Mouse (Mus musculus): ENCODE data around the gene Ddr2. TPM values are rescaled to one million over a fixed set of nuclear protein-coding genes. Genes with fewer than 3 reads are reported as not detected.
"Not testable (repeated sequence)": the region's sequence is repeated elsewhere in the genome, so short reads cannot be mapped to it uniquely, and the experiment has no call there.

Ddr2 gene
- polyA plus RNA-seq, 1 experiment from 2014 or later: 29.5 TPM

DNA sequence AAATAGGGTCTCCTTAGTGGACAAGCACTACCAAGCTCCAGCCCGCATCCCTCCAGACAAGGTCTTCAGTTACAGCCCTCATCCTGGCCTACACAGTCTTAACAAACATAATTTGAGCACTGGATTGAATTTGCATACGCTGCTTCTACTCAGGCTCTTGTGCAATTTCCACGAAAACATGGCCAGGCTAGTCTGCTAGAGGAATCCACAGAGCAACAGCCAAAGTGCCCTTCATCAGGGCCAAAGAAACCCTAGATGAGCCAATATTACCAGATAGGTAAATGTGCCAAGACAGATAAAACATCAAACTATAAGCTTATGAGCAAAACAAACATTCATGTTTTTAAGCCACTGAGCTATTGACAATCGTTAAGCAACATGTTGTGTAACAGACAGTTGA is 75.6 kb downstream of the Ddr2 start:
- 94% methylated on average over 4 of the region's 4 CpGs for WGBS
- Histone ChIP-seq H3K4me1 (ENCODE audit: control insufficient read depth, insufficient read depth, low read length) (no peaks in the 10 kb centered on the region), H3K4me3 (ENCODE audit: low read length) (no peak overlapping the region), H3K36me3 (ENCODE audit: control insufficient read depth, insufficient read depth, low read length) (no peaks in the 10 kb centered on the region), H3K27ac (ENCODE audit: low read depth, low read length) (no peak overlapping the region), H3K4me2 (replicated peaks; ENCODE audit: low read depth, low read length) (no peak overlapping the region), H3K9ac (ENCODE audit: low read depth, low read length) (no peak overlapping the region), H3K27me3 (ENCODE audit: control insufficient read depth, insufficient read depth, low read length) (no peaks in the 10 kb centered on the region), H3K9me3 (ENCODE audit: control insufficient read depth, low read length) (no peaks in the 10 kb centered on the region)
- ATAC-seq (ENCODE audit: low FRiP score, low TSS enrichment): no peak

DNA sequence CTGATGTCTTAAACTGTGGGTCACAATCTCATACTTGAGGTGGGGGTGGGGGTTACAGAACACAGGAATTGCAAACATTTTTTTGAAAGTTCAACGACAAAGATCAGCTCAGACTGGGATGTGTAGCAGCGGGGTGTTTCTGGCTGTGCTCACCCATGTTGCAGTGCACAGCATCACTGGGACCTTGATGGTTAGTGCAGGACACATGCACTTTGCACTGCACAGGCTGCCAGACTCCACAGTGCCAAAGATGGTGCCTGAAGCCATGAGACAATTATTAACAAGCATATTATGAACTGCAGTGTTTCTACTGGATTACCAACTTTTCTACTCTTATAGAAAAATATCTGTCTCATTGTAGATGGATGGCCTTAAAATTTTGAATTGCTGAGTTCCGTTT is 78.9 kb downstream of the Ddr2 start:
- no peak overlapping the region for H3K4me2 ChIP-seq (replicated peaks; ENCODE audit: low read depth, low read length)
- H3K4me1 ChIP-seq (ENCODE audit: control insufficient read depth, insufficient read depth, low read length): no peaks in the 10 kb centered on the region
- no peak overlapping the region for H3K4me3 ChIP-seq (ENCODE audit: low read length)
- no peaks in the 10 kb centered on the region for H3K9me3 ChIP-seq (ENCODE audit: control insufficient read depth, low read length)
- 84% methylated on average over 3 of the region's 3 CpGs for WGBS
- no peak overlapping the region for H3K27ac ChIP-seq (ENCODE audit: low read depth, low read length)
- no peak for ATAC-seq (ENCODE audit: low FRiP score, low TSS enrichment)
- H3K27me3 ChIP-seq (ENCODE audit: control insufficient read depth, insufficient read depth, low read length): no peaks in the 10 kb centered on the region
- H3K36me3 ChIP-seq (ENCODE audit: control insufficient read depth, insufficient read depth, low read length): no peaks in the 10 kb centered on the region
- no peak overlapping the region for H3K9ac ChIP-seq (ENCODE audit: low read depth, low read length)

DNA sequence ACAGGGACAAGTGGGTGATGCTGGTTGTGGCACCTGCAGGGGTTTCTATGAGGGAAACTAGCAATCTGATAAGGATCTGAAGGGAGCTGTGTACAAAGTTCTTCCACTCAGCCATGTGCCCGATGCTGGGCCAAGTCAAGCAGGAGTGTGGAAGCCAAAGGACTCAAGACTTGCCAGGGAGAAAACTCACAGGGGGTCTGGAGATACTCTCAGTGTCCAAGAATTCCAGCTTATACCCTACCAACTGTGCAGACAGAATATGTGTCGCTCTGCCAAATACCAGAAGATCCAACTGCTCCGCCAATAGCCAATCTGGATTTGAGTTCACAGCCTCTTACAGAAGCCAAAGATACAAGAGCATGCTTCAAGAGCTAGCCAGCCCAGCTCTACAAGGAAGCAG is 95.8 kb downstream of the Ddr2 start:
- H3K36me3 ChIP-seq (ENCODE audit: control insufficient read depth, insufficient read depth, low read length): no peaks in the 10 kb centered on the region
- WGBS: 82% methylated on average over 3 of the region's 3 CpGs

DNA sequence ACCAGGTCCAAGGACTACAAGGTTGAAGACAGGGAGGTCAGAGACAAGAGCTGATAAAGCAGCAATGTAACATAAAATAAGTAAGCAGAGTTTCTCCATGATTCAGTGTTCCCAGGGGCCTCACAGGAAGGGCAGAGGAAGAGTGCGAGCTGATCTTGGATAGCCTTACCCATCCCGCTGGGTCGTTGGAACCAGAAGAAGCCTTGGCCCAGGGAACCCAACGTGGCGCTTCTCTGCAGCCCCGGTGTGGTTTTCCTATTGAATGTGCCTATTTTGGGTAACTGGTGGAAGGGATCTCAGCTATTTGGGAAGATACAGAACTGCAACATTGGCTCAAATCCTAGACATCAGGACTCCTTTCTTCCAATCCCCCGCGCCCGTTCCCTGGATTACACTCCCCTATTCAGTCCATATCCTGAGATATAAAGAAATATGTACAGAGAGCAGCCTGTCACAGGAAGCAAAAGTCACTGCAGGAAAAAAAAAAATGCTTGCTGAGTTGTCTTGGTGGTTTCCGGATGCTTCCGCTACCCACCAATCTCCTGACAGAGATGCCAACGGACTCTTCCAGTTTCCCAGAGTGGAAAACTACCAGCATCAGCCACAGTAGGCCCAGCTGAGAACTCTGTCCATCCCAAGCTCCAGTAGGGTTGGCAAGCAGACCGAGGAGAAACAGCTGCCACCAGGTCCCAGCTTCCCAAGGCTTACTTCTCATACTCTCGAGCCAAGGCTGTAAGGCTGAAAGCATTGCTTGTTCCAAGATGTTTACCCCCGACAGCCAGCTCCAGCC is 99.7 kb downstream of the Ddr2 start:
- H3K9ac ChIP-seq (ENCODE audit: low read depth, low read length): no peak overlapping the region
- no peaks in the 10 kb centered on the region for H3K36me3 ChIP-seq (ENCODE audit: control insufficient read depth, insufficient read depth, low read length)
- no peak for ATAC-seq (ENCODE audit: low FRiP score, low TSS enrichment)
- H3K4me1 ChIP-seq (ENCODE audit: control insufficient read depth, insufficient read depth, low read length): 0 out of 2 replicates have a peak, but pooled peaks cover 5% of the 10 kb centered on the region
- H3K4me2 ChIP-seq (replicated peaks; ENCODE audit: low read depth, low read length): no peak overlapping the region
- 93% methylated on average over 15 of the region's 15 CpGs for WGBS
- no peak overlapping the region for H3K4me3 ChIP-seq (ENCODE audit: low read length)
- H3K27ac ChIP-seq (ENCODE audit: low read depth, low read length): no peak overlapping the region
- H3K27me3 ChIP-seq (ENCODE audit: control insufficient read depth, insufficient read depth, low read length): no peaks in the 10 kb centered on the region
- peaks cover 9% of the 10 kb centered on the region for H3K9me3 ChIP-seq (ENCODE audit: control insufficient read depth, low read length)

More for the DNA sequence above, 95.8 kb downstream of the Ddr2 start:
- no peak overlapping the region for H3K27ac ChIP-seq (ENCODE audit: low read depth, low read length)
- ATAC-seq (ENCODE audit: low FRiP score, low TSS enrichment): no peak
- peaks cover 39% of the 10 kb centered on the region for H3K9me3 ChIP-seq (ENCODE audit: control insufficient read depth, low read length)
- H3K9ac ChIP-seq (ENCODE audit: low read depth, low read length): no peak overlapping the region
- no peak overlapping the region for H3K4me3 ChIP-seq (ENCODE audit: low read length)
- no peak overlapping the region for H3K4me2 ChIP-seq (replicated peaks; ENCODE audit: low read depth, low read length)
- no peaks in the 10 kb centered on the region for H3K4me1 ChIP-seq (ENCODE audit: control insufficient read depth, insufficient read depth, low read length)
- no peaks in the 10 kb centered on the region for H3K27me3 ChIP-seq (ENCODE audit: control insufficient read depth, insufficient read depth, low read length)

DNA sequence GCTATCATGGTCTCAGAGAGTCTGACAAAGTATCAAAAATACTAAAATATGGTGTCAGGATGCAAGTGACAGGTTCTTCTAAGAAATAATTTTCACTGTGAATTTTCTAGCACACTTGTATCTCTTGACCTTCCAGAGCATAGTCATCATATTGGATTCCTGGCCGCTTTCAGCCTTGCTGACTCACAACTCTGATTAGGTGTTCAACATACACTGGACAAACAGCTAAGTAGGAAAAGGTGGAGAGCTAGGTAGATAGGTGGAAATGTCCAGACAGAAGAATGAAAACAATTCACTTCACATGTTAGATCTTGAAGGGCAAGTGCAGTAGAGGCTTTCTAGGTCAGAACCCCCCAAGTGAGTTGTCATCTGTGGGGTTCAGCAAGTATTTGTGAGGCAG is 101.3 kb downstream of the Ddr2 start:
- Histone ChIP-seq H3K4me3 (ENCODE audit: low read length) (no peak overlapping the region), H3K4me1 (ENCODE audit: control insufficient read depth, insufficient read depth, low read length) (0 out of 2 replicates have a peak, but pooled peaks cover 5% of the 10 kb centered on the region), H3K36me3 (ENCODE audit: control insufficient read depth, insufficient read depth, low read length) (no peaks in the 10 kb centered on the region), H3K9ac (ENCODE audit: low read depth, low read length) (no peak overlapping the region), H3K27me3 (ENCODE audit: control insufficient read depth, insufficient read depth, low read length) (no peaks in the 10 kb centered on the region), H3K27ac (ENCODE audit: low read depth, low read length) (no peak overlapping the region), H3K4me2 (replicated peaks; ENCODE audit: low read depth, low read length) (no peak overlapping the region), H3K9me3 (ENCODE audit: control insufficient read depth, low read length) (no peaks in the 10 kb centered on the region)
- WGBS: 84% methylated on average over 1 of the region's 1 CpGs
- no peak for ATAC-seq (ENCODE audit: low FRiP score, low TSS enrichment)

DNA sequence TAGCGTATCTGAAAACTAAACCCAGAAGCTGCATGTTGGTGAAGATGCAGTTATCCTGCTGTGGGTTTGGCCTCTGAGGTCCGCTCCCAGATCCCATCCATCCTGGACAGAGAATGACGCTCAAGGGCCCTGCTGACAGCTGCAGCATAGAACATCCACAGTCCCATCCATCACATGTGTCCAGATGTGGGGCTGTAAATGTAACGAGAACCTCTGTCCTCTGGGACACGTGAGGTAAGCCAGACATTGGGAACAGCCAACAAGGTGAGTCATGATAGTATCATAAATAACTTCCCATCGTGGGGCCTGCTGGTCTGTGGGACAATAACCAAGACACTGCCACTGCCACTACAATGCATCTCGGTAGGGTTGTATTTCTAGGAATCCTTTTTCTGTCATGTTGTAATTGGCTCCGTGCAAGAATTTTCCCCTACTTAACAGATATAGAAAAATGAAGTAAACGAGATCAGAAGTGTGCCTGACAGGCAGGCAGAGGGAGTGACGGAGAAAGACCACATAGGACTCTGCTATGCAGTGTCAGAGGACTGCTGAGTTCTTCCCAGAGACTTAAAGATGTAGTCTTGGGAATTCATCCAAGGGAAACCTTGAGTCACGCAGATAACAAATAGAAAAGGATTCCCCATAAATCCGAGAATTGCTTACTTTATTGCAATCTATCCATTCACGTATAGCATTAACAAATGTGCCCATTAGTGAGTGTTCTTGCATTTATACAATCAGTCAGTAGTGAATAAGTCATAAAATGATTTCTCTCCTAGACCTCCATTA is 101.9 kb downstream of the Ddr2 start:
- Histone ChIP-seq H3K4me1 (ENCODE audit: control insufficient read depth, insufficient read depth, low read length) (0 out of 2 replicates have a peak, but pooled peaks cover 5% of the 10 kb centered on the region), H3K9me3 (ENCODE audit: control insufficient read depth, low read length) (no peaks in the 10 kb centered on the region), H3K27me3 (ENCODE audit: control insufficient read depth, insufficient read depth, low read length) (no peaks in the 10 kb centered on the region), H3K27ac (ENCODE audit: low read depth, low read length) (no peak overlapping the region), H3K4me2 (replicated peaks; ENCODE audit: low read depth, low read length) (no peak overlapping the region), H3K9ac (ENCODE audit: low read depth, low read length) (no peak overlapping the region), H3K4me3 (ENCODE audit: low read length) (no peak overlapping the region), H3K36me3 (ENCODE audit: control insufficient read depth, insufficient read depth, low read length) (0 out of 2 replicates have a peak, but pooled peaks cover 2% of the 10 kb centered on the region)
- 77% methylated on average over 13 of the region's 13 CpGs for WGBS
- ATAC-seq (ENCODE audit: low FRiP score, low TSS enrichment): no peak

DNA sequence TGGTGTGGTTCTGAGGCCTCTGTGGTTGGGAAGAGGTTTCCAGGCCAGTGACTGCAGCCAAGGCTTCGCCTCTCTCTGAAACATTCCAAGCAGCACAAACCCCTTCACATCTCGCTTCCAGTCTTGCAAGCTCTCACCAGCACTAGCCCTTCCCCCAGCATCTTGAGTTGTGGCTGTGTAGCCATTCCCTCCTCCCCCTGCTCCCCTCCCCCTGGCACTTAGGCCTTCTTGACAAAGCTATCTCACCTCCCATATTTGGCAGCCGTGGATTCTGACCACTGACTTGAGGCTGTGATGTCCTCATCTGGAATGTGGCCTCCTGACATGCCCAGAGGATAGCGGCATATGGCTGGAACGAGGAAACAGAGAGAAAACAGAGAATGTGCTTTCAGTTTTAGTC is 104.0 kb downstream of the Ddr2 start:
- Histone ChIP-seq H3K27me3 (ENCODE audit: control insufficient read depth, insufficient read depth, low read length) (no peaks in the 10 kb centered on the region), H3K9ac (ENCODE audit: low read depth, low read length) (no peak overlapping the region), H3K4me3 (ENCODE audit: low read length) (no peak overlapping the region), H3K27ac (ENCODE audit: low read depth, low read length) (no peak overlapping the region), H3K4me1 (ENCODE audit: control insufficient read depth, insufficient read depth, low read length) (0 out of 2 replicates have a peak, but pooled peaks cover 5% of the 10 kb centered on the region), H3K9me3 (ENCODE audit: control insufficient read depth, low read length) (no peaks in the 10 kb centered on the region), H3K36me3 (ENCODE audit: control insufficient read depth, insufficient read depth, low read length) (0 out of 2 replicates have a peak, but pooled peaks cover 2% of the 10 kb centered on the region), H3K4me2 (replicated peaks; ENCODE audit: low read depth, low read length) (no peak overlapping the region)
- 50% methylated on average over 5 of the region's 5 CpGs for WGBS
- ATAC-seq (ENCODE audit: low FRiP score, low TSS enrichment): no peak

DNA sequence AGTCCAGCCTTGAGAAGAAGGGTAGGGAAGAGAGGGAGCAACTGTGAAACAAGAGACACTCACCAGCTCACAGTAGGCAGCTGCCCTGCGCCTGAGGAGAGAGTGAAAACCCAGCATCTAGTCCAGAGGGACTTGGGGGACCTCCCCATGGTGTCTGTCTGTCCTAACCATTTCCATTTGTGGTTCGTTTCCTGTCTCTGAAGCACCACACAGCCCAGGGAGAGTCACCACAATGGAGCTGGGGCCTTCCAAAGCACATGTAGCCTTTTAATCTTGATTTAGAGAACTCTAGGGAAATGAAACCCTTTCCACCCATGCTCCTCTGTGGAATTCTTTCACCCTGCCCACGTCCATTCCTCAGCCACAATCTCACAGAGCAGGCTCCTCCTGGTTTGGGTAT is 105.3 kb downstream of the Ddr2 start:
- no peaks in the 10 kb centered on the region for H3K9me3 ChIP-seq (ENCODE audit: control insufficient read depth, low read length)
- WGBS: 76% methylated on average over 3 of the region's 3 CpGs
- H3K4me3 ChIP-seq (ENCODE audit: low read length): no peak overlapping the region
- no peak overlapping the region for H3K4me2 ChIP-seq (replicated peaks; ENCODE audit: low read depth, low read length)
- 0 out of 2 replicates have a peak, but pooled peaks cover 5% of the 10 kb centered on the region for H3K4me1 ChIP-seq (ENCODE audit: control insufficient read depth, insufficient read depth, low read length)
- no peak overlapping the region for H3K9ac ChIP-seq (ENCODE audit: low read depth, low read length)
- H3K27me3 ChIP-seq (ENCODE audit: control insufficient read depth, insufficient read depth, low read length): no peaks in the 10 kb centered on the region
- peaks cover 6% of the 10 kb centered on the region; the same call in 1 of the 2 replicates for H3K36me3 ChIP-seq (ENCODE audit: control insufficient read depth, insufficient read depth, low read length)
- ATAC-seq (ENCODE audit: low FRiP score, low TSS enrichment): no peak
- H3K27ac ChIP-seq (ENCODE audit: low read depth, low read length): no peak overlapping the region

DNA sequence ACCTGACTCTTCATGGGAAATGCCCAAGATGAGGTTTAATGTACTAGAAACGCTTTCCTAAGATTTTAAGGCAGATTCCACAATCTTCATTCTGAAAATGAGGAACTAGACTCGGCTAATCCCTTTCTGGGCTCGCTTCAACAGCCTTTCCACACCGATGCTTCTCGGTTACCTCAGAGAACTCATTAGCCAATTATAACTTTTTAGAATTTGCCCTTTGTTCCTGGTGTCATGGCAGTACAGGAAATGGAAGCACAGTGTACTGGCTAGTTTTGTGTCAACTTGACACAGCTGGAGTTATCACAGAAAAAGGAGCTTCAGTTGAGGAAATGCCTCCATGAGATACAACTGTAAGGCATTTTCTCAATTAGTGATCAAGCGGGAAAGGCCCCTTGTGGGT is 116.7 kb downstream of the Ddr2 start:
- not testable (repeated sequence) for H3K27me3 ChIP-seq (ENCODE audit: control insufficient read depth, insufficient read depth, low read length); H3K4me3 ChIP-seq (ENCODE audit: low read length); ATAC-seq (ENCODE audit: low FRiP score, low TSS enrichment); H3K4me2 ChIP-seq (replicated peaks; ENCODE audit: low read depth, low read length); H3K27ac ChIP-seq (ENCODE audit: low read depth, low read length); H3K4me1 ChIP-seq (ENCODE audit: control insufficient read depth, insufficient read depth, low read length); H3K9me3 ChIP-seq (ENCODE audit: control insufficient read depth, low read length); H3K36me3 ChIP-seq (ENCODE audit: control insufficient read depth, insufficient read depth, low read length); H3K9ac ChIP-seq (ENCODE audit: low read depth, low read length)
- WGBS: 92% methylated on average over 6 of the region's 6 CpGs
